Mouse (Mus musculus) heart, postnatal 0 days (tissue): Measurements from ENCODE around the gene Dot1l. TPM values are rescaled to one million over a fixed set of nuclear protein-coding genes. Genes with fewer than 3 reads are reported as not detected.

ENCODE experiments used
- ATAC-seq: fragments of 200-750 bp; cut with Nextera tagmentation; 2 replicates; pipeline ENCODE4 v1.8.0; 2017; ENCODE audit warnings: low read depth, moderate number of reproducible peaks, moderate library complexity; ENCODE audit not compliant: insufficient read depth
- DNase-seq: peaks from one replicate; pipeline ENCODE4 v3.0.0-alpha.2; 2016; ENCODE audit warnings: low spot score
- H3K27ac ChIP-seq: fragments of 300-500 bp; sonication (generic); 2 replicates; pipeline ENCODE4 v1.5.1; 2014; ENCODE audit warnings: low read depth, mild to moderate bottlenecking
- H3K27me3 ChIP-seq: fragments of 300-500 bp; sonication (generic); 2 replicates; pipeline ENCODE4 v1.6.1; 2014; ENCODE audit warnings: low read length, mixed read lengths; ENCODE audit not compliant: control insufficient read depth, insufficient read depth
- H3K36me3 ChIP-seq: fragments of 300-500 bp; sonication (generic); replicated peaks from 2 replicates; pipeline ENCODE4 v1.6.1; 2014; ENCODE audit warnings: low read length, mixed read lengths; ENCODE audit not compliant: control insufficient read depth, insufficient read depth
- H3K4me1 ChIP-seq: fragments of 300-500 bp; sonication (generic); 2 replicates; pipeline ENCODE4 v1.6.1; 2014; ENCODE audit warnings: antibody characterized with exemption; ENCODE audit not compliant: control insufficient read depth, insufficient read depth
- H3K4me2 ChIP-seq: fragments of 300-500 bp; sonication (generic); 2 replicates; pipeline ENCODE4 v1.6.1; 2014; ENCODE audit warnings: low read depth, mild to moderate bottlenecking, low read length, moderate library complexity
- H3K4me3 ChIP-seq: fragments of 300-500 bp; sonication (generic); 2 replicates; pipeline ENCODE4 v1.5.1; 2014; ENCODE audit warnings: low read depth, low read length
- H3K9ac ChIP-seq: fragments of 300-500 bp; sonication (generic); replicated peaks from 2 replicates; pipeline ENCODE4 v1.6.1; 2014; ENCODE audit warnings: low read depth, low read length, mixed read lengths
- H3K9me3 ChIP-seq: fragments of 300-500 bp; sonication (generic); replicated peaks from 2 replicates; pipeline ENCODE4 v1.6.1; 2016; ENCODE audit warnings: low read length; ENCODE audit not compliant: control insufficient read depth
- CTCF ChIP-seq: IDR thresholded peaks from 2 replicates; pipeline ENCODE4 v1.5.1; 2016; ENCODE audit warnings: antibody characterized with exemption, control low read depth, low read depth
- EP300 ChIP-seq: IDR thresholded peaks from 2 replicates; pipeline ENCODE4 v1.6.1; 2016; ENCODE audit warnings: antibody characterized with exemption, low read depth
- WGBS: fragments of 180-500 bp; shearing (Covaris S2); extraction: QIAGEN DNeasy Blood & Tissue Kit; methylation state at CpG from one replicate; pipeline ENCODE4 v1.1.7; 2014; 5-methylcytosine and 5-hydroxymethylcytosine counted together
- polyA plus RNA-seq: library from polyadenylated mRNA; unstranded; fragments of >200 nt; fragmentation: Nextera tagmentation; extraction: Ambion mirVana; gene quantifications from 2 replicates; pipeline ENCODE4 v1.2.1, GENCODE M21; 2015
- total RNA-seq: library from RNA; depleted of rRNA; stranded (reverse); fragments of >200 nt; gene quantifications from 2 replicates; pipeline ENCODE4 v1.2.3, GENCODE M21; 2014; ENCODE audit warnings: low replicate concordance

The Dot1l gene
- total and polyA plus RNA-seq, 2 experiments from 2014 or later, result 14.0 to 19.4 TPM

- Histone ChIP-seq H3K27ac (peak within 1 kb of the TSS; percentile 80), H3K9me3 (no peaks in the 10 kb centered on the region), H3K36me3 (no peaks in the 10 kb centered on the region), H3K4me3 (peak within 1 kb of the TSS; percentile 98), H3K4me1 (peaks cover 16% of the 10 kb centered on the region), H3K27me3 (no peaks in the 10 kb centered on the region), H3K4me2 (peak within 1 kb of the TSS; percentile 95), H3K9ac (peak within 1 kb of the TSS; percentile 96)
- DNase-seq (peak; percentile 100), ATAC-seq (peak; percentile 99)
- WGBS, result 2% methylated on average over 22 of the region's 25 CpGs
- TF ChIP-seq EP300, result no peak
- TF ChIP-seq CTCF, result no peak
Measured at GRCm38 (mm10) chr10:80742180-80742978, 12.6 kb upstream of the Dot1l start, which contains the start of gene Ap3d1. Gene Ap3d1 (minus strand): TSS chr10:80742264.

- DNase-seq, result no peak
- no peak overlapping the region for H3K27ac ChIP-seq
- no peak overlapping the region for H3K4me3 ChIP-seq
- no peak for ATAC-seq
- peaks cover 16% of the 10 kb centered on the region for H3K4me1 ChIP-seq
- 37% methylated on average over 5 of the region's 5 CpGs for WGBS
- no peaks in the 10 kb centered on the region for H3K36me3 ChIP-seq
- no peaks in the 10 kb centered on the region for H3K27me3 ChIP-seq
- no peak for TF ChIP-seq EP300
- no peak for TF ChIP-seq CTCF
- no peak overlapping the region for H3K4me2 ChIP-seq
- H3K9me3 ChIP-seq, result no peaks in the 10 kb centered on the region
- H3K9ac ChIP-seq, result no peak overlapping the region
Measured at GRCm38 (mm10) chr10:80744262-80744661, 10.7 kb upstream of the Dot1l start.

GRCm38 (mm10) chr10:80747410-80747809, 7.6 kb upstream of the Dot1l start:
- 8% methylated on average over 3 of the region's 3 CpGs for WGBS
- H3K36me3 ChIP-seq, result no peaks in the 10 kb centered on the region
- H3K4me2 ChIP-seq, result no peak overlapping the region
- no peak for TF ChIP-seq EP300
- peak; percentile 98 for TF ChIP-seq CTCF
- no peak overlapping the region for H3K9ac ChIP-seq
- ATAC-seq, result no peak
- peak; percentile 80 for DNase-seq
- no peaks in the 10 kb centered on the region for H3K9me3 ChIP-seq
- H3K4me1 ChIP-seq, result peaks cover 12% of the 10 kb centered on the region
- no peaks in the 10 kb centered on the region for H3K27me3 ChIP-seq
- no peak overlapping the region for H3K4me3 ChIP-seq
- no peak overlapping the region for H3K27ac ChIP-seq

- H3K27ac ChIP-seq, result no peak overlapping the region
- peaks cover 11% of the 10 kb centered on the region for H3K4me1 ChIP-seq
- H3K27me3 ChIP-seq, result no peaks in the 10 kb centered on the region
- WGBS, result 8% methylated on average over 6 of the region's 6 CpGs
- ATAC-seq (no peak), DNase-seq (peak; percentile 80)
- H3K9ac ChIP-seq, result no peak overlapping the region
- no peak overlapping the region for H3K4me3 ChIP-seq
- no peaks in the 10 kb centered on the region for H3K36me3 ChIP-seq
- TF ChIP-seq EP300, result no peak
- no peak for TF ChIP-seq CTCF
- H3K4me2 ChIP-seq, result no peak overlapping the region
- H3K9me3 ChIP-seq, result no peaks in the 10 kb centered on the region
Measured at GRCm38 (mm10) chr10:80748609-80749008, 6.4 kb upstream of the Dot1l start.

- DNase-seq (peak; percentile 97), ATAC-seq (peak; percentile 77)
- Histone ChIP-seq H3K9me3 (no peaks in the 10 kb centered on the region), H3K36me3 (no peaks in the 10 kb centered on the region), H3K4me2 (peak overlapping the region; percentile 60), H3K27me3 (no peaks in the 10 kb centered on the region), H3K9ac (peak overlapping the region; percentile 49), H3K27ac (peak overlapping the region; percentile 97), H3K4me3 (peak overlapping the region; percentile 37), H3K4me1 (peaks cover 18% of the 10 kb centered on the region)
- WGBS, result under 1% methylated on average over 16 of the region's 16 CpGs
- TF ChIP-seq CTCF (peak; percentile 54), EP300 (peak; percentile 96)
Measured at GRCm38 (mm10) chr10:80751188-80751832, 3.7 kb upstream of the Dot1l start.
